Mouse (Mus musculus) hindbrain, embryonic 12.5 days (tissue): ENCODE measurements at regions not wholly inside any gene's neighbourhood (a gene's known extent, or its start where the extent isn't known, plus 50 kb on each side); places are given as distances from the start of the nearest gene placed in this dataset.
A peak's percentile ranks its signal among the peaks of the same experiment; 100 is the strongest.

ENCODE experiments used
- ATAC-seq: fragments of 200-750 bp; cut with Nextera tagmentation; 2 replicates; pipeline ENCODE4 v1.8.0; 2017; ENCODE audit warnings: moderate TSS enrichment; ENCODE audit not compliant: low FRiP score
- H3K27ac ChIP-seq: fragments of 300-500 bp; sonication (generic); 2 replicates; pipeline ENCODE4 v1.5.1; 2016; ENCODE audit warnings: mild to moderate bottlenecking
- H3K27me3 ChIP-seq: fragments of 300-500 bp; sonication (generic); 2 replicates; pipeline ENCODE4 v1.6.1; 2016; ENCODE audit warnings: mild to moderate bottlenecking
- H3K36me3 ChIP-seq: fragments of 300-500 bp; sonication (generic); 2 replicates; pipeline ENCODE4 v1.6.1; 2016; ENCODE audit warnings: mild to moderate bottlenecking
- H3K4me1 ChIP-seq: fragments of 300-500 bp; sonication (generic); 2 replicates; pipeline ENCODE4 v1.6.1; 2016
- H3K4me2 ChIP-seq: fragments of 300-500 bp; sonication (generic); replicated peaks from 2 replicates; pipeline ENCODE4 v1.6.1; 2016; ENCODE audit warnings: mild to moderate bottlenecking
- H3K4me3 ChIP-seq: fragments of 300-500 bp; sonication (generic); 2 replicates; pipeline ENCODE4 v1.5.1; 2016; ENCODE audit warnings: mild to moderate bottlenecking
- H3K9ac ChIP-seq: fragments of 300-500 bp; sonication (generic); 2 replicates; pipeline ENCODE4 v1.6.1; 2016; ENCODE audit warnings: mild to moderate bottlenecking, moderate library complexity
- H3K9me3 ChIP-seq: fragments of 300-500 bp; sonication (generic); replicated peaks from 2 replicates; pipeline ENCODE4 v1.6.1; 2016; ENCODE audit warnings: mild to moderate bottlenecking
- WGBS: fragments of 180-500 bp; shearing (Covaris S2); methylation state at CpG from one replicate; pipeline ENCODE4 v1.1.7; 2016; 5-methylcytosine and 5-hydroxymethylcytosine counted together

DNA sequence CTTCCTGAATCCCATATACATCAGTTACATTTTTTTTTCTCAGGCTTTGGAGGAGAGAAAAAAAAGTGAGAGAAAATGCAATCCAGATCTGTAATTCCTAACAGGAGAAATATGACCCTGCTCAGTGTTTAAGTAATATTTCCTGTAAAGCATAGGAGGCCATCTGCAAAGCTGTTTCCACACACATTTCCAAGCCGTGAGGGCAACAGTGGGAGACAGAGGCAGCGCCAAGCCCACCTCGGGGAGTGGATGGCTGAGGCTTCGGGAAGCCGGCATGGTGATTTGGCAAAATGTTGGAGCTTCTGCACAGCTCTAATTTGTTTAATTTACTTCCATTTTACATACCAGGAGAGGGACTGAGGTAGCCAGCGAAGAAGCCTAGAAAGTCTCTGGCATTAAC, 372.6 kb upstream of the Mki67 start:
- H3K4me3 ChIP-seq = no peak overlapping the region
- no peaks in the 10 kb centered on the region for H3K36me3 ChIP-seq
- H3K27me3 ChIP-seq = no peaks in the 10 kb centered on the region
- H3K4me2 ChIP-seq = no peak overlapping the region
- WGBS = 75% methylated on average over 6 of the region's 6 CpGs
- no peak overlapping the region for H3K27ac ChIP-seq
- no peaks in the 10 kb centered on the region for H3K9me3 ChIP-seq
- H3K9ac ChIP-seq = no peak overlapping the region
- H3K4me1 ChIP-seq = peaks cover 24% of the 10 kb centered on the region
- ATAC-seq = no peak

DNA sequence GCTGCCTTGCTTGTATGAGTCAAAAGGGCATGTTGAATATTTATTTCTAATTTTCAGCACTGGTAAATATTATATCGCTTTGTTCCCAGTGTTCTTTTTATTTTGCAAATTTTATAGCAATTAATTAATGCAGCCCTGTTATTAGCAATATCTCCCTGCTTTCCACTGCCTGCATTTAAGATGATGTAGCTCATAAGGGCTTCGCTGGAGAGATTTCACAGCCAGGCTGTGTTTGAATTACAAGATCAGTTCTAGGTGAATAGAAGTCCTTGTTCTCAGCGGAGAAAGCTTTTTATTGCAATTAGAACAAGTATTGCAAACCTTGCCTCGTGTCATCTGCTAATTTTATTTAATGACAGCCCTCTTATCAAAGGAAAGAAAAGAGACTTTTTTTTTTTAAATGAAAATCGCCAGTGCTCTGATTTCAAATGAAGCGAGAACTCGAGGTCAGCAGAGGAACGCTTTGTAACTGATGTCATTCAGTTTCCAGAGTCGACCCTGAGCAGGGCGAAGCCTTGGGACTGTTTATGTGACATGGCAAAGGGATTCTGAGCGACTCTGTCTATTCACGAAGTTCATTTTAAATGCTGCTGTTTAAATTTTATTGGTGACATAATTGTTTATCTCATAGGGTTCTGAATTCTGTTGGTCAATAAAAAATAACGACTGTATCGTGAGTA, 378.7 kb upstream of the Mki67 start:
- ATAC-seq = no peak
- H3K36me3 ChIP-seq = no peaks in the 10 kb centered on the region
- H3K9ac ChIP-seq = no peak overlapping the region
- H3K27me3 ChIP-seq = no peaks in the 10 kb centered on the region
- no peak overlapping the region for H3K4me2 ChIP-seq
- H3K9me3 ChIP-seq = no peaks in the 10 kb centered on the region
- 63% methylated on average over 14 of the region's 14 CpGs for WGBS
- peaks cover 19% of the 10 kb centered on the region for H3K4me1 ChIP-seq
- H3K4me3 ChIP-seq = no peak overlapping the region
- 0 out of 2 replicates have a peak overlapping the region, but pooled peaks have one; percentile 4 for H3K27ac ChIP-seq

DNA sequence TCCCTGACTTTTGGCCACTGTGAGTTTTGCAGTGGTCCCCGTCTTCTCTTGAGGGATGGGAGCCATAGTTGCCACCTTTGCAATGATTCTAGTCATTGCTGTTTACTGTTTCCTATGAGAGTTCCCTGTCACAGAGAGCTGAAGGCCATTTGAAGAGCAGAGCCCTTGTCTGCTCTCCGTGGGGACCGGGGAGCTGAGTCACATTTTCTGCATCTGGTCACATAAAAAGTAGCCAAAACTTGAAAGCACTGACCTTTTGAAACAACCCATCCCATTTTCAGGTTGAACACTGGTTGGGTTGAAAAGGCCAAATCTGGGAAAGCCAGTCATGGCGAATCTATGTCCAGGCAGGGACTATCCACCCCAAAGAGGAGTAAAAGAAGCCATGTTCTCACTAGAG, 387.9 kb upstream of the Mki67 start:
- WGBS = 91% methylated on average over 4 of the region's 4 CpGs
- Histone ChIP-seq H3K27me3 (no peaks in the 10 kb centered on the region), H3K27ac (no peak overlapping the region), H3K36me3 (no peaks in the 10 kb centered on the region), H3K9ac (no peak overlapping the region), H3K4me2 (no peak overlapping the region), H3K4me1 (no peaks in the 10 kb centered on the region), H3K9me3 (no peaks in the 10 kb centered on the region), H3K4me3 (no peak overlapping the region)
- no peak for ATAC-seq

- Histone ChIP-seq H3K4me2 (no peak overlapping the region), H3K9ac (no peak overlapping the region), H3K4me3 (no peak overlapping the region), H3K36me3 (no peaks in the 10 kb centered on the region), H3K4me1 (peaks cover 3% of the 10 kb centered on the region; the same call in 1 of the 2 replicates), H3K9me3 (no peaks in the 10 kb centered on the region), H3K27me3 (no peaks in the 10 kb centered on the region), H3K27ac (no peak overlapping the region)
- no peak for ATAC-seq
- 38% methylated on average over 6 of the region's 6 CpGs for WGBS
These were observed 396.0 kb upstream of the Mki67 start for GRCm38 (mm10) chr7:136112163-136112562.

DNA sequence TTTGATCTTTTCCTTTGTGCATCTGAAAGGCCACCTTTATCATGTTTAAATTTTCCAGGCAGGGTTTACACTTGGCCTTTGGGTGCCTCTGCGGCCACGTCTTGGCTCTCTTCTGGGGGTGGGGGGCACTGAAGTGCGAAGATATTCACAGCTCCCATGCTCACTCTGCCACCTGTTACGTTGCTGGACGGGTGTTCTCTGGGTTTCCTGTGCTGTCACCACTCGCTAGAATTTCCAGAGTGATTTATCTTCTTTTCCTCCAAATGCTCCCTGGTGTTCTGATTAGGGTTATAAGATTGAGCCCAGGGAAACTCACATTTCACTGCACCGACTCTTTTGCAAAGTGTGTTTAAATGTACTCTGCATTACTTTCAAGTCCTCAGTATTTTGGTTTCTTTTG, 404.8 kb upstream of the Mki67 start:
- H3K9me3 ChIP-seq = no peaks in the 10 kb centered on the region
- H3K9ac ChIP-seq = no peak overlapping the region
- 0 out of 2 replicates have a peak, but pooled peaks cover 3% of the 10 kb centered on the region for H3K4me1 ChIP-seq
- ATAC-seq = no peak
- H3K4me3 ChIP-seq = no peak overlapping the region
- H3K36me3 ChIP-seq = no peaks in the 10 kb centered on the region
- 47% methylated on average over 7 of the region's 7 CpGs for WGBS
- H3K4me2 ChIP-seq = no peak overlapping the region
- no peak overlapping the region for H3K27ac ChIP-seq
- H3K27me3 ChIP-seq = no peaks in the 10 kb centered on the region

DNA sequence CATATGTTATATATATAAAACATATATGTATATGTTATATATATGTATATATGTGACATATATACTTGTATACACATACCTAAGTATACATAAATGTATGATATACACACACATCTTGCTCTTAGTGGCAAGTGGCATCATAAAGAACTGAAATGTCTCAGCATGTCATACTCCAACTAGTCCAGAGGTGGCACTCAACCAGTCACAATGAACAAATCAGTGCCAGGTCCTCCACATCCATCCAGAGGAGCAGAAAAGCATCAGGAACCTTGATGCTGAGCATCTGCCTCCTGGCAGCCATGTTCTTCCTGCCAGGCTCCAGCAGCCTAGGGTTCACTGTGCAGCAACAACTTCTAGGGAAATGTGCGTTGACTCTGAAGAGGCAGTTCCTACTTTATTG, 405.2 kb upstream of the Mki67 start:
- Histone ChIP-seq H3K4me2 (no peak overlapping the region), H3K36me3 (no peaks in the 10 kb centered on the region), H3K9ac (no peak overlapping the region), H3K27ac (no peak overlapping the region), H3K4me3 (no peak overlapping the region), H3K9me3 (no peaks in the 10 kb centered on the region), H3K27me3 (no peaks in the 10 kb centered on the region), H3K4me1 (0 out of 2 replicates have a peak, but pooled peaks cover 3% of the 10 kb centered on the region)
- WGBS = 97% methylated on average over 1 of the region's 1 CpGs
- no peak for ATAC-seq

DNA sequence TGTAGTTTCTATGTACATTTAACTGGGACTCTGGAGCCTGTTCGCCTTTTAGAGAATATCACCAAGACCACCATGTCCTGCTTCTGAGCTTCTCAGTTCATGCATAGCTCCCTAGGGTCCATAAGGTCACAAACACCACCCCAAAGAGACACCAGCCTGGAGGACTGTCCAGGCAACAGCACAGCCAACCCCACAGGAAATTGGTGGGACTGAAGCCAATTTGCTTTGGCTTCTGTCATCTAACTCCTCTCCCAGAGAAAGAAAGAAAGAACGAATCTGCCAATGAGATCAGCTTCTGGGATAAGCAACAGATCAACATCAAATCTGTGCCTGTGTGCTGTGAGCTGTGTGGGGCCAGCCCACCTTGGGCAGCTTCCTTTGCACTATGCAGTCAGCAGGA, 408.6 kb upstream of the Mki67 start:
- no peak overlapping the region for H3K4me3 ChIP-seq
- H3K9ac ChIP-seq = no peak overlapping the region
- H3K4me2 ChIP-seq = no peak overlapping the region
- no peaks in the 10 kb centered on the region for H3K9me3 ChIP-seq
- 77% methylated on average over 2 of the region's 2 CpGs for WGBS
- no peaks in the 10 kb centered on the region for H3K36me3 ChIP-seq
- no peaks in the 10 kb centered on the region for H3K27me3 ChIP-seq
- H3K4me1 ChIP-seq = peaks cover 7% of the 10 kb centered on the region
- no peak for ATAC-seq
- no peak overlapping the region for H3K27ac ChIP-seq

DNA sequence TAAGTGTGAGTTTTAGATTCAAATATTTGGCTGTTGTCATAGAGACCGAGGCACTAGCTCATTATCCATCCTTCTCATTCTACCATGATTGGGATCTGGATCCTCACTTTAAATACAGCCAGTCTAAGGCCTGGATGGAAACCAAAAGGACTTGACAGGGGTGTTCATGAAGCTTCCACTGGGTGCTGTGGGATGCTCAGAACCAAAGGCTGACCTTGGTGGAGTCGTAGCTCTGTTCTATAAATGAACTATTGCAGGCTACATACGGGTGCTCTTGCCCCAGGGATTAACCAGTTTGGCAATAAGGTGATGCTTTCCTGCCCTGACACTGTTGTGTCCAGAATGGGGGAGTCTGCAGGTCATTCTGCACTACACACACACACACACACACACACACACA, 410.2 kb upstream of the Mki67 start:
- no peak overlapping the region for H3K4me3 ChIP-seq
- H3K9me3 ChIP-seq = no peaks in the 10 kb centered on the region
- peaks cover 15% of the 10 kb centered on the region for H3K4me1 ChIP-seq
- H3K36me3 ChIP-seq = no peaks in the 10 kb centered on the region
- H3K27me3 ChIP-seq = no peaks in the 10 kb centered on the region
- no peak overlapping the region for H3K4me2 ChIP-seq
- 97% methylated on average over 3 of the region's 3 CpGs for WGBS
- ATAC-seq = no peak
- H3K27ac ChIP-seq = no peak overlapping the region
- H3K9ac ChIP-seq = no peak overlapping the region

- Histone ChIP-seq H3K27ac (no peak overlapping the region), H3K27me3 (no peaks in the 10 kb centered on the region), H3K9me3 (no peaks in the 10 kb centered on the region), H3K4me1 (peaks cover 15% of the 10 kb centered on the region), H3K4me3 (no peak overlapping the region), H3K36me3 (no peaks in the 10 kb centered on the region), H3K9ac (no peak overlapping the region), H3K4me2 (no peak overlapping the region)
- 72% methylated on average over 2 of the region's 2 CpGs for WGBS
- ATAC-seq = no peak
These were observed 411.4 kb upstream of the Mki67 start for GRCm38 (mm10) chr7:136127576-136127975.

DNA sequence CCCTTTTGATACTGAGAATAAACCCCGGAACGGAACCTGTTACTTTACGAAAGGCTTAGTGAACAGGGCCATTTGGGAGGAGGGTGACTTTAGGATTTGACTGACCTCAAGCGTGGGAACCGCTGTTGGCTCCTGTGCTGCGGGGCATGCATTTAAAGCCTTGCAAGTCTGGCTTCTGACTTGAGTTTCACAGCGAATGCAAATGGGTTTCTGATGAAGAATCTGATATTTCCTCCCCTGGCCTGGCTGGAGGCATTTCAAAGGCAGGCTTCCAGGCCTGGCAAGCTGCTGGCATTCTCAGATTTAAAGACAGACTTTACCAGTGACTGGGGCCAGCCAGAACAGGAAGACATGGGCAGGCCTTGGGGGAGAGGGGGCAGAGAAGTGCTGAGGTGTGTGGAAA, 413.6 kb upstream of the Mki67 start:
- Histone ChIP-seq H3K27ac (no peak overlapping the region), H3K9me3 (no peaks in the 10 kb centered on the region), H3K9ac (no peak overlapping the region), H3K4me3 (no peak overlapping the region), H3K36me3 (no peaks in the 10 kb centered on the region), H3K4me1 (peaks cover 18% of the 10 kb centered on the region), H3K27me3 (no peaks in the 10 kb centered on the region), H3K4me2 (no peak overlapping the region)
- no peak for ATAC-seq
- WGBS = 47% methylated on average over 7 of the region's 7 CpGs

GRCm38 (mm10) chr7:136130666-136131239, 414.6 kb upstream of the Mki67 start:
- H3K4me1 ChIP-seq = peaks cover 20% of the 10 kb centered on the region
- no peak for ATAC-seq

GRCm38 (mm10) chr7:136132976-136133375, 416.8 kb upstream of the Mki67 start:
- Histone ChIP-seq H3K36me3 (no peaks in the 10 kb centered on the region), H3K27ac (no peak overlapping the region), H3K9me3 (no peaks in the 10 kb centered on the region), H3K4me1 (peaks cover 20% of the 10 kb centered on the region), H3K4me3 (no peak overlapping the region), H3K4me2 (no peak overlapping the region), H3K9ac (no peak overlapping the region), H3K27me3 (no peaks in the 10 kb centered on the region)
- 54% methylated on average over 2 of the region's 2 CpGs for WGBS
- ATAC-seq = no peak

More at GRCm38 (mm10) chr7:136130666-136131239, 414.6 kb upstream of the Mki67 start:
- H3K9ac ChIP-seq = no peak overlapping the region
- H3K9me3 ChIP-seq = no peaks in the 10 kb centered on the region
- H3K27ac ChIP-seq = no peak overlapping the region
- 34% methylated on average over 10 of the region's 10 CpGs for WGBS
- H3K27me3 ChIP-seq = no peaks in the 10 kb centered on the region
- H3K4me3 ChIP-seq = no peak overlapping the region
- no peaks in the 10 kb centered on the region for H3K36me3 ChIP-seq
- no peak overlapping the region for H3K4me2 ChIP-seq

DNA sequence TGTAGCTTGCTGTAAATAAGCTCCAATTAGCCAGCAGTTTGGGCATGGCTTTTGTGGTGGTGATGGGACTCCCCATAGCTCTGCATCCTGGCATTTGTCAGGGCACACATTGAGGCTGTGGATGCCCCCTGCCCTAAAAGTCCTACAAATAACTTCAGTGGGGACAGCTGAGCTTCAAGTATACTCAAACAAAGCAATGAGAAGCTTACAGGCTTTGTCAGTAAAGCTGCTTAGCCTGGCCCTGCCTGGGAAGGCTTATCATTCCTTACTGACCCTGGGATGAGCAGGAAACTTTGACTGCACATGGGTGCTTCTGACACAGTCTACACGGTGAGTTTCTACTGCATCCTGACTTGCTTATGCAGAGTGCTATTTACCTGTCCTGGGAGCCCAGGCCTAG, 420.5 kb upstream of the Mki67 start:
- Histone ChIP-seq H3K27ac (no peak overlapping the region), H3K27me3 (no peaks in the 10 kb centered on the region), H3K4me1 (0 out of 2 replicates have a peak, but pooled peaks cover 5% of the 10 kb centered on the region), H3K9me3 (no peaks in the 10 kb centered on the region), H3K9ac (no peak overlapping the region), H3K4me2 (no peak overlapping the region), H3K36me3 (no peaks in the 10 kb centered on the region), H3K4me3 (no peak overlapping the region)
- whole genome bisulfite sequencing = 100% methylated on average over 1 of the region's 1 CpGs
- ATAC-seq = no peak
